Mouse (Mus musculus) kidney, adult 11 months (tissue): ENCODE measurements around the gene Ccdc12.

Experiments
- DNase-seq: peaks from one replicate; pipeline ENCODE4 v3.0.0; 2022

The Ccdc12 gene

GRCm38 (mm10) chr9:110743456-110744323 is 87.4 kb downstream of the Ccdc12 start:
- DNase-seq: peak; percentile 16

GRCm38 (mm10) chr9:110745752-110746151 is 89.4 kb downstream of the Ccdc12 start:
- DNase-seq: peak; percentile 88

- no peak for DNase-seq
These were observed 89.9 kb downstream of the Ccdc12 start for GRCm38 (mm10) chr9:110746238-110746637.

- DNase-seq: peak; percentile 80
These were observed 90.7 kb downstream of the Ccdc12 start, which contains the start of gene Pth1r for GRCm38 (mm10) chr9:110746961-110747360. Gene Pth1r, minus strand, starts transcription at chr9:110747145.

GRCm38 (mm10) chr9:110748451-110748850 is 92.1 kb downstream of the Ccdc12 start:
- DNase-seq: peak; percentile 91

GRCm38 (mm10) chr9:110750404-110751187 is 94.3 kb downstream of the Ccdc12 start:
- DNase-seq: peak; percentile 43

- no peak for DNase-seq
These were observed 95.1 kb downstream of the Ccdc12 start for GRCm38 (mm10) chr9:110751412-110751811.

- no peak for DNase-seq
These were observed 96.7 kb downstream of the Ccdc12 start for GRCm38 (mm10) chr9:110752917-110753435.

GRCm38 (mm10) chr9:110753773-110754172 is 97.5 kb downstream of the Ccdc12 start:
- no peak for DNase-seq

GRCm38 (mm10) chr9:110757816-110758215 is 101.5 kb downstream of the Ccdc12 start:
- no peak for DNase-seq

- peak; percentile 66 for DNase-seq
These were observed 102.3 kb downstream of the Ccdc12 start for GRCm38 (mm10) chr9:110758605-110759004.

- DNase-seq: peak; percentile 67
These were observed 103.0 kb downstream of the Ccdc12 start for GRCm38 (mm10) chr9:110759265-110759664.

GRCm38 (mm10) chr9:110760886-110761285 is 104.6 kb downstream of the Ccdc12 start:
- no peak for DNase-seq
